Mouse (Mus musculus) 3134 (cell line): ENCODE measurements at regions not wholly inside any gene's neighbourhood (a gene's known extent, or its start where the extent isn't known, plus 50 kb on each side); places are given as distances from the start of the nearest gene placed in this dataset.

Experiments used
- DNase-seq: peaks from one replicate; pipeline ENCODE4 v3.0.0-alpha.2; 2011; ENCODE audit warnings: low spot score; ENCODE audit not compliant: insufficient read length; ENCODE audit errors: extremely low read depth

DNA sequence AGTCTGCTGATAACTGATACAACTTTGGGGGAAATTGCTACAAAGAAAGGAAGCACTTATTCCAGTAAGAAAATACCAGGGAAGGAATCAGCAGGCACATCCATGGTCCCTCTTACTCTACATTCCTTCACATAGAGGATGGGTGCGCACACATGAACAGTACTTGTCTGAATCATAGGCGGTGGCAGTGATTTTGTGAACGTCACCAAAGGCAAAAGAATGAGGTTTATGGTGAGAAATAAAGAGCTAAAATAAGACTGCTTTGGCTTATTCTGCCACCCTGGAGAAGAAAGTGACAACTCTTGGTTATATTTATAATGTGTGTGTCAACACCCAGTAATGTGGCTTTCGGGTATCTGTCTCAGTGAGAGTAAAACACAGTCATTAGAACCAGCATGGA lies 59.9 kb upstream of the Ccdc80 start:
- DNase-seq, result no peak

DNA sequence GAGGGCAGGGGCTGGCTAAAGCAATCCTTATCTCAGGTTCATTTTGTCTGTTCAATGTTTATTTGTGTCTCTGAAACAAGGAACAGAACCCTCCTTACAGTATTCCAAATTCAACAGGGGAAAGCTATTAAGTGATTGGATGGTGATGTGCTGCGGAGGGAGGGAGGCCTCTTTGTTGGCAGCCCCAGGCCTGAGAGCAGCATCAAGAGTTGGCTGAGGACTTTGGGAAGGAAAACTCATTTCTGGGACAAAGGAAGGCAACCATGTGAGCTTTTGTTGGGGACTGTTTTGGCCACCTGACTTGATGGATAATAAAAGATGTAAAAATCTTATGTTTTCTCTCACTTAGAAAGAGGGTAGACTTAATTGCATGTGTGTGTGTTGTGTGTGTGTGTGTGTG lies 58.8 kb upstream of the Ccdc80 start:
- DNase-seq, result no peak

DNA sequence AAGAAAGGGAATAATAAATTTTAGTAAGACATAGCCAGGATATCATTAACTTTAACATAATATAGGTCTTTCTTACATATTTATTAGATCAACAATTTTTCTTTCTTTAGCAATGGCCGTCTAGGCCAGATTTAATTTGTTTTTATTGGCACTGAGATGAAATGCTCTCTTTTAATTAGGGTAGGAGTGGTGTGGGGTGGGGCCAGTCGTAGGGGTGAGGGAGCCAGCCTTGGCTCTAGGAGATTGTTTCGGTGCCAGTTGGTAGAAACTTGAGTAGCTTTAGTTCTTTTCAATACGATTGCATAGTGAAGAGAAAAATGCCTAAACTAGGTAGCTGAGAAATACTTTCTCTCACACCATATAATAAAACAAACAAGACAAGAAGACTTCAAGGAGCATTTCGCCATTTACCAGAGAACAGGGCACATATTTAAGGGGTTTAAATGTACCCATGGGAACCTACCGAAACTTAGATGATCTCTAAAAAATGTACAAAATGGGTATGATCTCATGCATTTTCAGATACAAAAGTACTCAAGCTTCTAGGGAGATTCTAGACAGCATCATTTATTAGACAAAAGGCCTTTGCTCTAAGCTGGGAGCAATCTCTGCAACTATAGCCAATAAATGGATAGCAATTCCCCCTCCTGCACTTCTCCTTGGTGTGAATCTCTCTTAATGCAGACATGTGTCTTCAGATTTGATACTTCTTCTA lies 56.2 kb upstream of the Ccdc80 start:
- peak; percentile 16 for DNase-seq

DNA sequence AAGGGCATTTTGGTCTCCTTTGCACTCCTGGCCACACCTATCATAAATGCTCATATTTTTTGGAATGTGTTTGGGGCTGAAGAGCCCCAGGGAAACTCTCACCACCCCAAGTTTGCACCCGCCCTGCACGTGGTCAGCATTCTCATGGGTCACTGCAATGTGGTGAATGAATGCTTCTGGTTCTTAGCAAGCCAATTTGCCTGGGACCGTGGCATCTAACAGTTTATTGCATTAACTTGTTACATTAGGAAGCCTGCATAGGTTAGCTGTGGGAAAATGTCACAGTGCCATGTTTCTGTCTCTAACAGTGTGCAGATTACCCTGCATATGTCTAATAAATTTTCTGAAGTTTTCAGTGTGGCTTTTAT lies 55.7 kb upstream of the Ccdc80 start:
- DNase-seq, result peak; percentile 6

DNA sequence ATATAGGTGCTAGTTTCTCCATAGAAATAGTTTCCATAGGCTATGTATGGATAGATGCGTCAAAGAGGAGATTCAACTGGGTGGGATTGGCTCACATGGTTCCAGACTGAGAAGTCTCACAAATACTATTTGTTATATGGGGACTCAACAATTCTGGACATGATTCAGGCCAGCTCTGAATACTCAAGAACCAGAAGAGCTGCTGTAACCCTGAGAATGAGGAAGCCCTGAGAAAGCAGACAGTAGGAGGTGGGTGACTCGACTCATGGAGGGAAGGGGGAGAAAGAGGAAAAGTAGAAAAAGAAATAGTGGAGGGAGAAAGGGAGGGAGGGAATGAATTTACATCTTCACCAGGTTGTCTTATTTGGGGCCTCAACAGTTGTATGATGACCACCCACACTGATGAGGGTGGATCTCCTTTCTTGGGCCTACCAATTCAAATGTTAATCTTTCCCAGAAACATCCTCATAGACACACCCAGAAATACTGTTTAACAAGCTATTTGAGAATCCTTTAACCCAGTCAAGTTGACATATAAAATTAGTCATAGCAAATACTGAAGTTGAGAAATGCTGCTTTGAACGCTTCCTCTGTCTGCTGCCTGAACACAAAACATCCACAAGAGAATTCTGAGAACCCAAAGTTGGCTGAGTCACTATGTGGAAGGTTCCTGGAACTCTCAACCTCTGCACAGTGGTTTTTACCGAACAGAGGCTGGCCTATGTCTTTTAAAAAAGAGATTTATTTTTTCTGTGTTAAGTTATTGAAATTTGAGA lies 54.8 kb upstream of the Ccdc80 start:
- DNase-seq, result peak; percentile 49
